In genomic region chr11:107025411-107026321, GRCm38 (mm10) we compare ENCODE assay signal across 8 mouse cellular contexts. TPM values are rescaled to one million over a fixed set of nuclear protein-coding genes. Genes with fewer than 3 reads are reported as not detected.
A peak's percentile ranks its signal among the peaks of the same experiment; 100 is the strongest.
DNase-seq lines count a peak whose midpoint lies in the region; ATAC-seq and TF ChIP-seq lines count a peak whose summit lies in the region.

TSS of gene 1810010H24Rik (plus strand) at chr11:107025681.

- H3K27me3 ChIP-seq in ES-Bruce4 (ENCODE audit: control insufficient read depth, insufficient read depth, low read length, poor library complexity, severe bottlenecking) = no peaks in the 10 kb centered on the region
- H3K27me3 ChIP-seq in hindbrain, embryonic 12.5 days = no peaks in the 10 kb centered on the region
- H3K27me3 ChIP-seq in liver, embryonic 13.5 days = peaks cover 76% of the 10 kb centered on the region
- no peaks in the 10 kb centered on the region for H3K27me3 ChIP-seq in neural tube, embryonic 12.5 days (replicated peaks)

- no peaks in the 10 kb centered on the region for H3K9me3 ChIP-seq in ES-Bruce4 (replicated peaks; ENCODE audit: control insufficient read depth, insufficient read depth, low read length, poor library complexity, severe bottlenecking)
- no peaks in the 10 kb centered on the region for H3K9me3 ChIP-seq in hindbrain, embryonic 12.5 days (replicated peaks)
- no peaks in the 10 kb centered on the region for H3K9me3 ChIP-seq in liver, embryonic 13.5 days (replicated peaks)
- no peaks in the 10 kb centered on the region for H3K9me3 ChIP-seq in neural tube, embryonic 12.5 days

- TF ChIP-seq EP300 in ES-Bruce4 (IDR thresholded peaks at IDR 0.05; ENCODE audit: insufficient read depth, low read depth, low read length) = no peak

- peak within 1 kb of the TSS; percentile 62 for H3K9ac ChIP-seq in ES-Bruce4 (ENCODE audit: low read depth, poor library complexity, severe bottlenecking)
- H3K9ac ChIP-seq in hindbrain, embryonic 12.5 days = peak within 1 kb of the TSS; percentile 70
- H3K9ac ChIP-seq in liver, embryonic 13.5 days = peak within 1 kb of the TSS; percentile 60
- peak within 1 kb of the TSS; percentile 49 for H3K9ac ChIP-seq in neural tube, embryonic 12.5 days

- H3K4me3 ChIP-seq in ES-Bruce4 (ENCODE audit: low read depth, low read length) = peak within 1 kb of the TSS; percentile 40
- H3K4me3 ChIP-seq in hindbrain, embryonic 12.5 days = peak within 1 kb of the TSS; percentile 43
- H3K4me3 ChIP-seq in liver, embryonic 13.5 days (replicated peaks) = peak within 1 kb of the TSS; percentile 74
- H3K4me3 ChIP-seq in neural tube, embryonic 12.5 days = peak within 1 kb of the TSS; percentile 38

- TF ChIP-seq CTCF in ES-Bruce4 (IDR thresholded peaks at IDR 0.05; ENCODE audit: low read depth, low read length) = no peak

- DNase-seq in A20 (ENCODE audit: low read depth, low spot score) = peak; percentile 83
- DNase-seq in embryo, embryonic 9.5 days (ENCODE audit: extremely low spot score) = peak; percentile 53
- DNase-seq in liver, embryonic 13.5 days = no peak
- DNase-seq in layer of hippocampus, adult 8-10 months (ENCODE audit: low spot score in 2 of 2) = no peak
- DNase-seq in left cerebral cortex, adult 8-10 months (ENCODE audit: low spot score in 2 of 2) = no peak

- no peak for TF ChIP-seq POLR2A in ES-Bruce4 (IDR thresholded peaks at IDR 0.05; ENCODE audit: insufficient read depth, low read length)

- no peaks in the 10 kb centered on the region for H3K36me3 ChIP-seq in ES-Bruce4 (ENCODE audit: control insufficient read depth, insufficient read depth, low read length, poor library complexity, severe bottlenecking)
- no peaks in the 10 kb centered on the region for H3K36me3 ChIP-seq in hindbrain, embryonic 12.5 days
- H3K36me3 ChIP-seq in liver, embryonic 13.5 days = no peaks in the 10 kb centered on the region
- no peaks in the 10 kb centered on the region for H3K36me3 ChIP-seq in neural tube, embryonic 12.5 days

- H3K4me2 ChIP-seq in hindbrain, embryonic 12.5 days (replicated peaks) = peak within 1 kb of the TSS; percentile 69
- peak within 1 kb of the TSS; percentile 91 for H3K4me2 ChIP-seq in liver, embryonic 13.5 days
- peak within 1 kb of the TSS; percentile 72 for H3K4me2 ChIP-seq in neural tube, embryonic 12.5 days (replicated peaks)

- under 1% methylated on average over 45 of the region's 45 CpGs for WGBS in hindbrain, embryonic 12.5 days
- under 1% methylated on average over 45 of the region's 45 CpGs for WGBS in liver, embryonic 13.5 days (ENCODE audit: insufficient replicate concordance)
- WGBS in neural tube, embryonic 12.5 days = under 1% methylated on average over 45 of the region's 45 CpGs

- ATAC-seq in hindbrain, embryonic 12.5 days (ENCODE audit: low FRiP score) = no peak
- no peak for ATAC-seq in liver, embryonic 13.5 days (ENCODE audit: low read depth)
- no peak for ATAC-seq in neural tube, embryonic 12.5 days (ENCODE audit: low FRiP score, low read depth)

- H3K4me1 ChIP-seq in ES-Bruce4 (ENCODE audit: control insufficient read depth, insufficient read depth, low read length) = peaks cover 6% of the 10 kb centered on the region
- H3K4me1 ChIP-seq in hindbrain, embryonic 12.5 days = peaks cover 39% of the 10 kb centered on the region
- peaks cover 48% of the 10 kb centered on the region for H3K4me1 ChIP-seq in liver, embryonic 13.5 days (replicated peaks)
- H3K4me1 ChIP-seq in neural tube, embryonic 12.5 days = peaks cover 32% of the 10 kb centered on the region

- H3K27ac ChIP-seq in ES-Bruce4 (ENCODE audit: insufficient read depth, low read length) = no peak within 1 kb of the TSS
- peak within 1 kb of the TSS; percentile 74 for H3K27ac ChIP-seq in hindbrain, embryonic 12.5 days
- no peak within 1 kb of the TSS for H3K27ac ChIP-seq in liver, embryonic 13.5 days
- no peak within 1 kb of the TSS for H3K27ac ChIP-seq in neural tube, embryonic 12.5 days

RNA-seq across cellular contexts. Expression of gene 1810010H24Rik, which starts in this region (rescaled TPM):
- 1.4 and 3.0 TPM in 2 replicates for polyA plus RNA-seq in ES-Bruce4 (2011; ENCODE audit: insufficient read depth, insufficient read length, low read depth, missing spikeins)
- 4.3 and 4.5 TPM in 2 replicates for polyA plus RNA-seq in hindbrain, embryonic 12.5 days (2016; fragmentation: Nextera tagmentation; extraction: Ambion mirVana)
- polyA plus RNA-seq in liver, embryonic 13.5 days (2015; fragmentation: Nextera tagmentation; extraction: Ambion mirVana) = 1.1 TPM in 2 replicates
- 5.2 and 5.5 TPM in 2 replicates for polyA plus RNA-seq in neural tube, embryonic 12.5 days (2016; fragmentation: Nextera tagmentation; extraction: Ambion mirVana)
- total RNA-seq in layer of hippocampus, adult 8-10 months (2022) = 1 to 10 TPM; 2.0 to 4.8 (median 4.7) TPM
- total RNA-seq in left cerebral cortex, adult 8-10 months (2022) = 1 to 10 TPM; 2.5 to 4.4 (median 4.0) TPM

Comparison
In these comparisons a context has a peak if more than half of its experiments do, and no peak if none do; other contexts are left out.
1. DNase-seq: peak in A20 (single experiment) and embryo, embryonic 9.5 days (single experiment); none in liver, embryonic 13.5 days (single experiment), layer of hippocampus, adult 8-10 months (0 of 2) and left cerebral cortex, adult 8-10 months (0 of 2).
2. Peak in every context shown above with its lines, with median percentiles within 50 percentile points of each other: H3K4me3 ChIP-seq, H3K9ac ChIP-seq and H3K4me2 ChIP-seq.